In genomic region chr13:21787760-21788593, GRCm38 (mm10) we compare ENCODE assay signal across 7 mouse cellular contexts. TPM values are rescaled to one million over a fixed set of nuclear protein-coding genes. Genes with fewer than 3 reads are reported as not detected.
A peak's percentile ranks its signal among the peaks of the same experiment; 100 is the strongest.
DNase-seq lines count a peak whose midpoint lies in the region; ATAC-seq and TF ChIP-seq lines count a peak whose summit lies in the region.

No protein-coding gene starts in this region.

- H3K27me3 ChIP-seq in thymus, adult 2 months (ENCODE audit: control insufficient read depth, insufficient read depth, low read length), result no peaks in the 10 kb centered on the region
- no peaks in the 10 kb centered on the region for H3K27me3 ChIP-seq in limb, embryonic 12.5 days
- H3K27me3 ChIP-seq in stomach, embryonic 16.5 days (ENCODE audit: control insufficient read depth, insufficient read depth, low read length), result no peaks in the 10 kb centered on the region

- no peak for TF ChIP-seq POLR2A in thymus, adult 2 months (IDR thresholded peaks at IDR 0.05; ENCODE audit: control insufficient read depth, extremely low read depth, insufficient read depth, low read length, poor library complexity)

- H3K4me2 ChIP-seq in limb, embryonic 12.5 days, result peak overlapping the region; percentile 51
- H3K4me2 ChIP-seq in stomach, embryonic 16.5 days (ENCODE audit: low read depth, low read length), result peak overlapping the region; percentile 49

- H3K4me3 ChIP-seq in thymus, adult 2 months (ENCODE audit: control insufficient read depth, insufficient read depth, low read length), result 0 out of 2 replicates have a peak overlapping the region, but pooled peaks have one; percentile 27
- H3K4me3 ChIP-seq in limb, embryonic 12.5 days (replicated peaks), result peak overlapping the region; percentile 35
- H3K4me3 ChIP-seq in stomach, embryonic 16.5 days (replicated peaks; ENCODE audit: low read length), result peak overlapping the region; percentile 24

- TF ChIP-seq CTCF in thymus, adult 2 months (IDR thresholded peaks at IDR 0.05; ENCODE audit: borderline replicate concordance, control insufficient read depth, extremely low read depth, insufficient read depth, low read length, poor library complexity), result no peak

- peak overlapping the region; percentile 5 for H3K9ac ChIP-seq in limb, embryonic 12.5 days (replicated peaks)
- peak overlapping the region; percentile 58 for H3K9ac ChIP-seq in stomach, embryonic 16.5 days (ENCODE audit: low read length)

- DNase-seq in thymus, adult 2 months, result no peak
- DNase-seq in thymus, postnatal 36 days, result no peak
- DNase-seq in embryo, embryonic 9.5 days (ENCODE audit: extremely low spot score), result peak; percentile 63
- no peak for DNase-seq in spleen, adult 12 weeks (ENCODE audit: low spot score)
- DNase-seq in left cerebral cortex, postnatal 36 days (ENCODE audit: low spot score in 2 of 2), result no peak

- WGBS in thymus, adult 2 months, result 32% methylated on average over 15 of the region's 21 CpGs
- 15% methylated on average over 17 of the region's 21 CpGs for WGBS in limb, embryonic 12.5 days
- 25% methylated on average over 13 of the region's 21 CpGs for WGBS in stomach, embryonic 16.5 days

- ATAC-seq in limb, embryonic 12.5 days (ENCODE audit: insufficient number of reproducible peaks, insufficient read depth, low FRiP score, low TSS enrichment, low read depth), result no peak
- no peak; the same call in 1 of the 2 replicates for ATAC-seq in stomach, embryonic 16.5 days (ENCODE audit: insufficient read depth, low FRiP score)

- no peaks in the 10 kb centered on the region for H3K9me3 ChIP-seq in limb, embryonic 12.5 days
- no peaks in the 10 kb centered on the region for H3K9me3 ChIP-seq in stomach, embryonic 16.5 days (replicated peaks; ENCODE audit: control insufficient read depth, low read length)

- peaks cover 5% of the 10 kb centered on the region for H3K4me1 ChIP-seq in thymus, adult 2 months (replicated peaks; ENCODE audit: control insufficient read depth, insufficient read depth, low read length)
- H3K4me1 ChIP-seq in limb, embryonic 12.5 days (replicated peaks), result peaks cover 32% of the 10 kb centered on the region
- H3K4me1 ChIP-seq in stomach, embryonic 16.5 days (ENCODE audit: control insufficient read depth, insufficient read depth, low read length), result peaks cover 29% of the 10 kb centered on the region

- intact Hi-C loops in left cerebral cortex, postnatal 36 days (cut with DNase I), result loop anchor here (2.0 kb wide), 1 partner anchor 37 kb away; the partner anchor contains the start of gene Hist1h4k

- H3K36me3 ChIP-seq in thymus, adult 2 months (ENCODE audit: control insufficient read depth, insufficient read depth, low read length), result no peaks in the 10 kb centered on the region
- no peaks in the 10 kb centered on the region for H3K36me3 ChIP-seq in limb, embryonic 12.5 days
- no peaks in the 10 kb centered on the region for H3K36me3 ChIP-seq in stomach, embryonic 16.5 days (ENCODE audit: control insufficient read depth, insufficient read depth, low read length)

- peak overlapping the region; percentile 57 for H3K27ac ChIP-seq in thymus, adult 2 months (ENCODE audit: control insufficient read depth, insufficient read depth, low read length)
- H3K27ac ChIP-seq in limb, embryonic 12.5 days, result peak overlapping the region; percentile 90
- H3K27ac ChIP-seq in stomach, embryonic 16.5 days (ENCODE audit: low read length), result peak overlapping the region; percentile 72

RNA-seq across cellular contexts. Expression of gene Hist1h2bp, which starts 0.7 kb away (rescaled TPM):
- 39.3 and 52.7 TPM in 2 replicates for polyA plus RNA-seq in thymus, adult 2 months (2012; rRNA removed)
- 1.5 and 3.9 TPM in 2 replicates for polyA plus RNA-seq in limb, embryonic 12.5 days (2016; fragmentation: Nextera tagmentation; extraction: Ambion mirVana)
- polyA plus RNA-seq in stomach, embryonic 16.5 days (2015; fragmentation: Nextera tagmentation; extraction: Ambion mirVana), result 0.77 and 1.4 TPM in 2 replicates
- total RNA-seq in left cerebral cortex, postnatal 36 days (2021), result 1 to 10 TPM; 8.0 to 8.4 TPM

RNA-seq across cellular contexts. Expression of gene Hist1h2an, which starts 1.0 kb away (rescaled TPM):
- polyA plus RNA-seq in thymus, adult 2 months (2012; rRNA removed), result 183 and 223 TPM in 2 replicates
- polyA plus RNA-seq in limb, embryonic 12.5 days (2016; fragmentation: Nextera tagmentation; extraction: Ambion mirVana), result 16.8 and 19.0 TPM in 2 replicates
- polyA plus RNA-seq in stomach, embryonic 16.5 days (2015; fragmentation: Nextera tagmentation; extraction: Ambion mirVana), result 1.9 and 2.6 TPM in 2 replicates
- total RNA-seq in left cerebral cortex, postnatal 36 days (2021), result not detected

RNA-seq across cellular contexts. Expression of gene Hist1h3i, which starts 4.8 kb away (rescaled TPM):
- 484 and 650 TPM in 2 replicates for polyA plus RNA-seq in thymus, adult 2 months (2012; rRNA removed)
- 163 and 202 TPM in 2 replicates for polyA plus RNA-seq in limb, embryonic 12.5 days (2016; fragmentation: Nextera tagmentation; extraction: Ambion mirVana)
- 59.9 and 94.5 TPM in 2 replicates for polyA plus RNA-seq in stomach, embryonic 16.5 days (2015; fragmentation: Nextera tagmentation; extraction: Ambion mirVana)
- total RNA-seq in left cerebral cortex, postnatal 36 days (2021), result 10 to 100 TPM; 55.4 to 73.3 TPM

RNA-seq across cellular contexts. Expression of gene Hist1h1b, which starts 7.6 kb away (rescaled TPM):
- polyA plus RNA-seq in thymus, adult 2 months (2012; rRNA removed), result 22.4 and 28.1 TPM in 2 replicates
- 40.4 and 49.4 TPM in 2 replicates for polyA plus RNA-seq in limb, embryonic 12.5 days (2016; fragmentation: Nextera tagmentation; extraction: Ambion mirVana)
- 9.6 and 10.6 TPM in 2 replicates for polyA plus RNA-seq in stomach, embryonic 16.5 days (2015; fragmentation: Nextera tagmentation; extraction: Ambion mirVana)
- total RNA-seq in left cerebral cortex, postnatal 36 days (2021), result 10 to 100 TPM in 1 of 2 experiments, 1 to 10 TPM in 1; 8.2 to 10.1 TPM

RNA-seq across cellular contexts. Expression of gene Hist1h2bq, which starts 22.0 kb away (rescaled TPM):
- polyA plus RNA-seq in thymus, adult 2 months (2012; rRNA removed), result 200 and 237 TPM in 2 replicates
- 36.6 and 45.0 TPM in 2 replicates for polyA plus RNA-seq in limb, embryonic 12.5 days (2016; fragmentation: Nextera tagmentation; extraction: Ambion mirVana)
- 9.1 and 14.2 TPM in 2 replicates for polyA plus RNA-seq in stomach, embryonic 16.5 days (2015; fragmentation: Nextera tagmentation; extraction: Ambion mirVana)
- 10 to 100 TPM; 36.0 to 39.3 TPM for total RNA-seq in left cerebral cortex, postnatal 36 days (2021)
